Comparison of ENCODE assay signal across 8 mouse cellular contexts in the genomic region with DNA sequence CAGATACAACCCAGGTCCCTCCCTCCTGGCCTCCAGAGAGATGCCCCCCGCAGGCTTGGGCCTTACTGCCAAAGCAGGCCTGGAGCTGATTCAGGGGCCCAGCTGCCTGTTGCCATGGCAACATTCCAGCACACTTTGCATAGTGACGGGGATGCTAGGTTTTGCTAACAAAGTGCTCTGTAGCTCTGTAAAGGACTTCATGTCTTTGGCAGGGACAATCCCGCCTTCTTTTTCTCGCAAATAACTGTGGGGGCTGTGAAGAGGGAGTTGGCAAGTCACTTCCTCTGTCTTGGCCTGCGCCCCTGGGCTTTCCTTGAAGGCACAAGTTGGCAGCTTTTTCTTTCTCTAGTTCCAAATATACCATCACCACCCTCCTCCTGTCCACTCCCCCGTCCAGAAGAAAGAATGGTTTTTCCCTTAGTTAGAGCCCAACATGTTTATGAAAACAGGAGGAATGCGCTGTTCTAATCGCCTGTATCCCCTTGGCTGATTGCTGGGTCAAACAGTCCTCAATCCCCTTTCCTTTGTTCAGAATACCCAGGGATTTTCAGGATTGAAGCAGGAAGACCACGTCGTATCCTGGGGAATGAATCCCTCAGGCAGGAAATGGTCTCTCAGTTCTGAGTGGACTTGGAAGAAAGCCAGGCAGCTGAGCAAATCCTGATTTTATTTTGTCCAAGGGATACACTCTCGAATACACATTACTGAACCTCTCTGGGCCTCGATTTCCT.
DNase-seq lines count a peak whose midpoint lies in the region; ATAC-seq and TF ChIP-seq lines count a peak whose summit lies in the region.

No protein-coding gene starts in this region.

- no peak for TF ChIP-seq POLR2A in olfactory bulb, adult 2 months (IDR thresholded peaks at IDR 0.05; ENCODE audit: insufficient read depth, low read depth, low read length)

- no peaks in the 10 kb centered on the region for H3K9me3 ChIP-seq in intestine, embryonic 16.5 days (ENCODE audit: control insufficient read depth, low read length)
- no peaks in the 10 kb centered on the region for H3K9me3 ChIP-seq in limb, embryonic 12.5 days

- 33% methylated on average over 12 of the region's 12 CpGs for WGBS in intestine, embryonic 16.5 days
- 36% methylated on average over 12 of the region's 12 CpGs for WGBS in limb, embryonic 12.5 days
- 20% methylated on average over 12 of the region's 12 CpGs for WGBS in olfactory bulb, adult 2 months

- H3K9ac ChIP-seq in intestine, embryonic 16.5 days (ENCODE audit: low read depth, low read length): no peak overlapping the region
- H3K9ac ChIP-seq in limb, embryonic 12.5 days (replicated peaks): no peak overlapping the region

- peak; percentile 46; the same call in 1 of the 2 replicates for ATAC-seq in intestine, embryonic 16.5 days
- ATAC-seq in limb, embryonic 12.5 days (ENCODE audit: insufficient number of reproducible peaks, insufficient read depth, low FRiP score, low TSS enrichment, low read depth): peak; percentile 37; the same call in 1 of the 2 replicates

- no peak overlapping the region for H3K4me3 ChIP-seq in intestine, embryonic 16.5 days (ENCODE audit: low read length)
- no peak overlapping the region for H3K4me3 ChIP-seq in limb, embryonic 12.5 days (replicated peaks)
- H3K4me3 ChIP-seq in olfactory bulb, adult 2 months (ENCODE audit: insufficient read depth, low read depth, low read length): no peak overlapping the region

- DNase-seq in brain, embryonic 18.5 days (ENCODE audit: low read depth, low spot score): peak; percentile 66
- peak; percentile 71 for DNase-seq in embryo, embryonic 10.5 days (ENCODE audit: low spot score)
- DNase-seq in heart, adult 11 months: peak; percentile 94
- no peak for DNase-seq in thymus, postnatal 25 days
- no peak for DNase-seq in thymus, adult 18-20 months

- no peaks in the 10 kb centered on the region for H3K4me1 ChIP-seq in intestine, embryonic 16.5 days (ENCODE audit: control insufficient read depth, insufficient read depth, low read length)
- 0 out of 2 replicates have a peak, but pooled peaks cover 8% of the 10 kb centered on the region for H3K4me1 ChIP-seq in limb, embryonic 12.5 days (replicated peaks)
- peaks cover 9% of the 10 kb centered on the region; the same call in 1 of the 2 replicates for H3K4me1 ChIP-seq in olfactory bulb, adult 2 months (ENCODE audit: control insufficient read depth, insufficient read depth, low read length)

- H3K36me3 ChIP-seq in intestine, embryonic 16.5 days (ENCODE audit: control insufficient read depth, insufficient read depth, low read length): no peaks in the 10 kb centered on the region
- no peaks in the 10 kb centered on the region for H3K36me3 ChIP-seq in limb, embryonic 12.5 days

- peaks cover 9% of the 10 kb centered on the region for H3K27me3 ChIP-seq in intestine, embryonic 16.5 days (replicated peaks; ENCODE audit: control insufficient read depth, insufficient read depth, low read length)
- H3K27me3 ChIP-seq in limb, embryonic 12.5 days: peaks cover 52% of the 10 kb centered on the region

- no peak for TF ChIP-seq CTCF in olfactory bulb, adult 2 months (IDR thresholded peaks at IDR 0.05; ENCODE audit: insufficient read depth, low read depth, low read length)

- H3K27ac ChIP-seq in intestine, embryonic 16.5 days (ENCODE audit: low read length): peak overlapping the region; percentile 70
- H3K27ac ChIP-seq in limb, embryonic 12.5 days: peak overlapping the region; percentile 72; the same call in 1 of the 2 replicates
- peak overlapping the region; percentile 85 for H3K27ac ChIP-seq in olfactory bulb, adult 2 months (ENCODE audit: insufficient read depth, low read depth, low read length)

- H3K4me2 ChIP-seq in intestine, embryonic 16.5 days (ENCODE audit: low read depth, low read length): no peak overlapping the region
- H3K4me2 ChIP-seq in limb, embryonic 12.5 days: no peak overlapping the region

Comparison
In these comparisons a context has a peak if more than half of its experiments do, and no peak if none do; other contexts are left out.
1. DNase-seq: peak in brain, embryonic 18.5 days (single experiment), embryo, embryonic 10.5 days (single experiment) and heart, adult 11 months (single experiment); none in thymus, postnatal 25 days (single experiment) and thymus, adult 18-20 months (0 of 2).
2. Peak in every context shown above with its lines, with median percentiles within 50 percentile points of each other: H3K27ac ChIP-seq.